8 mouse cellular contexts compared by ENCODE assay signal in genomic region chr5:74703741-74704459, GRCm38 (mm10). TPM values are rescaled to one million over a fixed set of nuclear protein-coding genes. Genes with fewer than 3 reads are reported as not detected.
DNase-seq lines count a peak whose midpoint lies in the region; ATAC-seq and TF ChIP-seq lines count a peak whose summit lies in the region.

No protein-coding gene starts in this region.

- peak overlapping the region in 1 of 3 experiments; percentile 49 for H3K4me3 ChIP-seq in CH12.LX (replicated peaks in 1 of 3; ENCODE audit: low read depth in 2 of 3, low read length in 2 of 3, poor library complexity in 1 of 3)
- H3K4me3 ChIP-seq in forebrain, embryonic 10.5 days: peak overlapping the region; percentile 59
- peak overlapping the region; percentile 42 for H3K4me3 ChIP-seq in hindbrain, embryonic 16.5 days (ENCODE audit: low read length)
- peak overlapping the region; percentile 53 for H3K4me3 ChIP-seq in liver, embryonic 13.5 days (replicated peaks)
- peak overlapping the region; percentile 42 for H3K4me3 ChIP-seq in stomach, embryonic 16.5 days (replicated peaks; ENCODE audit: low read length)

- peak overlapping the region; percentile 87 for H3K4me2 ChIP-seq in CH12.LX (ENCODE audit: insufficient read depth, low read depth, poor library complexity, severe bottlenecking)
- peak overlapping the region; percentile 64 for H3K4me2 ChIP-seq in hindbrain, embryonic 16.5 days (ENCODE audit: low read length)
- peak overlapping the region; percentile 60 for H3K4me2 ChIP-seq in liver, embryonic 13.5 days
- H3K4me2 ChIP-seq in stomach, embryonic 16.5 days (ENCODE audit: low read depth, low read length): peak overlapping the region; percentile 49

- no peak overlapping the region for H3K27ac ChIP-seq in CH12.LX (ENCODE audit: insufficient read depth, low read depth)
- H3K27ac ChIP-seq in forebrain, embryonic 10.5 days: peak overlapping the region; percentile 78
- no peak overlapping the region for H3K27ac ChIP-seq in hindbrain, embryonic 16.5 days (ENCODE audit: low read depth, low read length)
- H3K27ac ChIP-seq in liver, embryonic 13.5 days: no peak overlapping the region
- peak overlapping the region; percentile 73 for H3K27ac ChIP-seq in stomach, embryonic 16.5 days (ENCODE audit: low read length)

- no peak for TF ChIP-seq POLR2A in CH12.LX (IDR thresholded peaks at IDR 0.05; ENCODE audit: low read depth, low read length)

- TF ChIP-seq RAD21 in CH12.LX (IDR thresholded peaks at IDR 0.05; ENCODE audit: low read depth, low read length): no peak

- 14% methylated on average over 17 of the region's 17 CpGs for WGBS in forebrain, embryonic 10.5 days
- 16% methylated on average over 17 of the region's 17 CpGs for WGBS in hindbrain, embryonic 16.5 days
- 19% methylated on average over 17 of the region's 17 CpGs for WGBS in liver, embryonic 13.5 days (ENCODE audit: insufficient replicate concordance)
- WGBS in stomach, embryonic 16.5 days: 23% methylated on average over 17 of the region's 17 CpGs

- no peak overlapping the region for H3K9ac ChIP-seq in CH12.LX (ENCODE audit: insufficient read depth, low read depth)
- H3K9ac ChIP-seq in hindbrain, embryonic 16.5 days (ENCODE audit: low read depth, low read length): peak overlapping the region; percentile 33; the same call in 1 of the 2 replicates
- no peak overlapping the region for H3K9ac ChIP-seq in liver, embryonic 13.5 days
- H3K9ac ChIP-seq in stomach, embryonic 16.5 days (ENCODE audit: low read length): peak overlapping the region; percentile 31; the same call in 1 of the 2 replicates

- peaks cover 2 to 16% of the 10 kb centered on the region in 2 experiments; a peak in 3 of 4 replicates for H3K4me1 ChIP-seq in CH12.LX (ENCODE audit: control insufficient read depth in 1 of 2, insufficient read depth in 2 of 2)
- peaks cover 24% of the 10 kb centered on the region for H3K4me1 ChIP-seq in forebrain, embryonic 10.5 days
- H3K4me1 ChIP-seq in hindbrain, embryonic 16.5 days (ENCODE audit: control insufficient read depth, insufficient read depth, low read depth, low read length): peaks cover 5% of the 10 kb centered on the region
- H3K4me1 ChIP-seq in liver, embryonic 13.5 days (replicated peaks): peaks cover 10% of the 10 kb centered on the region
- H3K4me1 ChIP-seq in stomach, embryonic 16.5 days (ENCODE audit: control insufficient read depth, insufficient read depth, low read length): peaks cover 3% of the 10 kb centered on the region; the same call in 1 of the 2 replicates

- no peaks in the 10 kb centered on the region for H3K9me3 ChIP-seq in CH12.LX (replicated peaks; ENCODE audit: low read length)
- H3K9me3 ChIP-seq in forebrain, embryonic 10.5 days: no peaks in the 10 kb centered on the region
- no peaks in the 10 kb centered on the region for H3K9me3 ChIP-seq in hindbrain, embryonic 16.5 days (ENCODE audit: control insufficient read depth, low read length)
- no peaks in the 10 kb centered on the region for H3K9me3 ChIP-seq in liver, embryonic 13.5 days (replicated peaks)
- no peaks in the 10 kb centered on the region for H3K9me3 ChIP-seq in stomach, embryonic 16.5 days (replicated peaks; ENCODE audit: control insufficient read depth, low read length)

- DNase-seq in adrenal gland, adult (ENCODE audit: inconsistent age in 2 of 2, low spot score in 1 of 2): peak; percentile 44 to 79
- no peak for DNase-seq in adrenal gland, postnatal 4 days (ENCODE audit: low spot score in 2 of 2)
- peak; percentile 60 for DNase-seq in CH12.LX (ENCODE audit: extremely low read depth)
- peak; percentile 21 for DNase-seq in forebrain, embryonic 10.5 days (ENCODE audit: extremely low spot score, low spot score)
- no peak for DNase-seq in liver, embryonic 13.5 days
- no peak for DNase-seq in ovary, postnatal 10 days (ENCODE audit: low spot score)

- H3K27me3 ChIP-seq in CH12.LX (replicated peaks): peaks cover 3% of the 10 kb centered on the region
- peaks cover 20% of the 10 kb centered on the region for H3K27me3 ChIP-seq in forebrain, embryonic 10.5 days (ENCODE audit: poor library complexity, severe bottlenecking)
- no peaks in the 10 kb centered on the region; the same call in 1 of the 2 replicates for H3K27me3 ChIP-seq in hindbrain, embryonic 16.5 days (replicated peaks; ENCODE audit: control insufficient read depth, insufficient read depth, low read length)
- no peaks in the 10 kb centered on the region for H3K27me3 ChIP-seq in liver, embryonic 13.5 days
- no peaks in the 10 kb centered on the region for H3K27me3 ChIP-seq in stomach, embryonic 16.5 days (ENCODE audit: control insufficient read depth, insufficient read depth, low read length)

- in situ Hi-C loops in CH12.LX (cut with MboI; ENCODE audit: low pct_ligation_motif_present, low pct_unique_long_range_greater_than_20kb, low sequenced_read_pairs): no loop called here

- TF ChIP-seq EP300 in CH12.LX (IDR thresholded peaks at IDR 0.05; ENCODE audit: low read length): no peak

- no peaks in the 10 kb centered on the region for H3K79me2 ChIP-seq in CH12.LX (replicated peaks; ENCODE audit: control insufficient read depth, extremely low read depth, insufficient read depth, poor library complexity, severe bottlenecking)

- TF ChIP-seq CTCF in CH12.LX (conservative IDR thresholded peaks at IDR 0.05 in 1 of 2, IDR thresholded peaks at IDR 0.05 in 1 of 2; ENCODE audit: low read depth in 2 of 2, low read length in 2 of 2): no peak

- peak; percentile 89 for ATAC-seq in hindbrain, embryonic 16.5 days
- ATAC-seq in liver, embryonic 13.5 days (ENCODE audit: low read depth): peak; percentile 86
- peak; percentile 74 for ATAC-seq in stomach, embryonic 16.5 days (ENCODE audit: insufficient read depth, low FRiP score)

- H3K36me3 ChIP-seq in CH12.LX (replicated peaks in 1 of 2; ENCODE audit: control insufficient read depth in 1 of 2, insufficient read depth in 1 of 2, low read length in 1 of 2): no peaks in the 10 kb centered on the region
- no peaks in the 10 kb centered on the region for H3K36me3 ChIP-seq in forebrain, embryonic 10.5 days (replicated peaks)
- no peaks in the 10 kb centered on the region for H3K36me3 ChIP-seq in hindbrain, embryonic 16.5 days (ENCODE audit: control insufficient read depth, insufficient read depth, low read length)
- no peaks in the 10 kb centered on the region for H3K36me3 ChIP-seq in liver, embryonic 13.5 days
- no peaks in the 10 kb centered on the region for H3K36me3 ChIP-seq in stomach, embryonic 16.5 days (ENCODE audit: control insufficient read depth, insufficient read depth, low read length)

- dilution Hi-C loops in CH12.LX (cut with MboI; ENCODE audit: extremely low pct_ligation_motif_present, extremely low pct_unique_long_range_greater_than_20kb, low sequenced_read_pairs): no loop called here

TF ChIP-seq in CH12.LX, 34 proteins besides CTCF, POLR2A, EP300 and RAD21:
- TF ChIP-seq ELF1 (IDR thresholded peaks at IDR 0.05; ENCODE audit: low read depth, low read length): no peak
- TF ChIP-seq USF1 (IDR thresholded peaks at IDR 0.05; ENCODE audit: low read depth, low read length): no peak
- TF ChIP-seq KAT2A (IDR thresholded peaks at IDR 0.05; ENCODE audit: insufficient replicate concordance, low read length): no peak
- no peak for TF ChIP-seq TCF12 (IDR thresholded peaks at IDR 0.05; ENCODE audit: low read depth, low read length)
- TF ChIP-seq NRF1 (IDR thresholded peaks at IDR 0.05; ENCODE audit: low read depth, low read length): no peak
- no peak for TF ChIP-seq CHD1 (IDR thresholded peaks at IDR 0.05; ENCODE audit: low read depth, low read length)
- TF ChIP-seq BHLHE40 (IDR thresholded peaks at IDR 0.05; ENCODE audit: low read depth, low read length): no peak

RNA-seq across cellular contexts. Expression of gene Lnx1, which starts 1.2 kb away (rescaled TPM):
- total RNA-seq in adrenal gland, postnatal 4 days (2021): 1 to 10 TPM; 3.6 to 5.1 TPM
- total RNA-seq in CH12.LX (2012; rRNA removed) (0.08 and 0.13 TPM in 2 replicates), CH12.LX (2014; rRNA removed) (0.16 TPM in 2 replicates)
- polyA plus RNA-seq in CH12.LX (2012; ENCODE audit: insufficient read length, low read depth): 0.26 and 0.35 TPM in 2 replicates
- 0.50 and 0.92 TPM in 2 replicates for polyA plus RNA-seq in forebrain, embryonic 10.5 days (2016; fragmentation: Nextera tagmentation; extraction: Ambion mirVana)
- polyA plus RNA-seq in hindbrain, embryonic 16.5 days (2015; fragmentation: Nextera tagmentation; extraction: Ambion mirVana): 15.9 and 20.9 TPM in 2 replicates
- 0.03 and 0.19 TPM in 2 replicates for polyA plus RNA-seq in liver, embryonic 13.5 days (2015; fragmentation: Nextera tagmentation; extraction: Ambion mirVana)
- polyA plus RNA-seq in stomach, embryonic 16.5 days (2015; fragmentation: Nextera tagmentation; extraction: Ambion mirVana): 5.2 and 6.6 TPM in 2 replicates

Comparison
In these comparisons a context has a peak if more than half of its experiments do, and no peak if none do; other contexts are left out.
1. DNase-seq: peak in adrenal gland, adult (2 of 2), CH12.LX (single experiment) and forebrain, embryonic 10.5 days (single experiment); none in adrenal gland, postnatal 4 days (0 of 2), liver, embryonic 13.5 days (single experiment) and ovary, postnatal 10 days (single experiment).
2. H3K27ac ChIP-seq: peak in forebrain, embryonic 10.5 days (single experiment) and stomach, embryonic 16.5 days (single experiment); none in CH12.LX (single experiment), hindbrain, embryonic 16.5 days (single experiment) and liver, embryonic 13.5 days (single experiment).
3. H3K9ac ChIP-seq: peak in hindbrain, embryonic 16.5 days (single experiment) and stomach, embryonic 16.5 days (single experiment); none in CH12.LX (single experiment) and liver, embryonic 13.5 days (single experiment).
4. Peak in every context shown above with its lines, with median percentiles within 50 percentile points of each other: H3K4me2 ChIP-seq and ATAC-seq.